Mouse (Mus musculus): Measurements from ENCODE around the gene Mybbp1a. TPM values are rescaled to one million over a fixed set of nuclear protein-coding genes. Genes with fewer than 3 reads are reported as not detected.

Mybbp1a gene
- total and polyA plus RNA-seq, 3 experiments = 174 to 816 (median 245) TPM

- H3K4me2 ChIP-seq (ENCODE audit: insufficient read depth, low read depth, poor library complexity, severe bottlenecking) = no peak overlapping the region
- no peak overlapping the region for H3K27ac ChIP-seq (ENCODE audit: insufficient read depth, low read depth)
- no peak for DNase-seq (ENCODE audit: extremely low read depth)
- H3K4me3 ChIP-seq (replicated peaks in 1 of 3; ENCODE audit: low read depth in 2 of 3, low read length in 2 of 3, poor library complexity in 1 of 3) = no peak overlapping the region
- no peaks in the 10 kb centered on the region for H3K36me3 ChIP-seq (replicated peaks in 1 of 2; ENCODE audit: control insufficient read depth in 1 of 2, insufficient read depth in 1 of 2, low read length in 1 of 2)
- peaks cover 0 to 4% of the 10 kb centered on the region in 2 experiments; a peak in 1 of 4 replicates for H3K4me1 ChIP-seq (ENCODE audit: control insufficient read depth in 1 of 2, insufficient read depth in 2 of 2)
- peaks cover 20% of the 10 kb centered on the region for H3K27me3 ChIP-seq (replicated peaks)
- dilution Hi-C loops (cut with MboI; ENCODE audit: extremely low pct_ligation_motif_present, extremely low pct_unique_long_range_greater_than_20kb, low sequenced_read_pairs) = no loop called here
- TF ChIP-seq RAD21 (IDR thresholded peaks at IDR 0.05; ENCODE audit: low read depth, low read length) (no peak), MAFK (IDR thresholded peaks at IDR 0.05; ENCODE audit: insufficient replicate concordance, low read length) (peak; percentile 90), ZC3H11A (IDR thresholded peaks at IDR 0.05; ENCODE audit: low read depth, low read length) (no peak)
- no peaks in the 10 kb centered on the region for H3K9me3 ChIP-seq (replicated peaks; ENCODE audit: low read length)
- in situ Hi-C loops (cut with MboI; ENCODE audit: low pct_ligation_motif_present, low pct_unique_long_range_greater_than_20kb, low sequenced_read_pairs) = no loop called here
- no peak overlapping the region for H3K9ac ChIP-seq (ENCODE audit: insufficient read depth, low read depth)
- H3K79me2 ChIP-seq (replicated peaks; ENCODE audit: control insufficient read depth, extremely low read depth, insufficient read depth, poor library complexity, severe bottlenecking) = no peaks in the 10 kb centered on the region
Observed at GRCm38 (mm10) chr11:72479499-72479898, 38.3 kb downstream of the Mybbp1a start.

GRCm38 (mm10) chr11:72481313-72481712, 40.2 kb downstream of the Mybbp1a start:
- H3K4me3 ChIP-seq (replicated peaks in 1 of 3; ENCODE audit: low read depth in 2 of 3, low read length in 2 of 3, poor library complexity in 1 of 3) = no peak overlapping the region
- no peak overlapping the region for H3K9ac ChIP-seq (ENCODE audit: insufficient read depth, low read depth)
- peaks cover 37% of the 10 kb centered on the region for H3K27me3 ChIP-seq (replicated peaks)
- no peak overlapping the region for H3K27ac ChIP-seq (ENCODE audit: insufficient read depth, low read depth)
- no peak overlapping the region for H3K4me2 ChIP-seq (ENCODE audit: insufficient read depth, low read depth, poor library complexity, severe bottlenecking)
- no peaks in the 10 kb centered on the region for H3K79me2 ChIP-seq (replicated peaks; ENCODE audit: control insufficient read depth, extremely low read depth, insufficient read depth, poor library complexity, severe bottlenecking)
- TF ChIP-seq TCF12 (IDR thresholded peaks at IDR 0.05; ENCODE audit: low read depth, low read length) (no peak), ZC3H11A (IDR thresholded peaks at IDR 0.05; ENCODE audit: low read depth, low read length) (no peak), ZNF384 (IDR thresholded peaks at IDR 0.05; ENCODE audit: low read depth, low read length) (no peak), POLR2A (IDR thresholded peaks at IDR 0.05; ENCODE audit: low read depth, low read length) (no peak), MAFK (IDR thresholded peaks at IDR 0.05; ENCODE audit: insufficient replicate concordance, low read length) (no peak), CTCF (conservative IDR thresholded peaks at IDR 0.05 in 1 of 2, IDR thresholded peaks at IDR 0.05 in 1 of 2; ENCODE audit: low read depth in 2 of 2, low read length in 2 of 2) (no peak), ETS1 (conservative IDR thresholded peaks at IDR 0.05; ENCODE audit: low read depth, low read length) (no peak), MAZ (IDR thresholded peaks at IDR 0.05; ENCODE audit: low read depth, low read length) (no peak), SMC3 (IDR thresholded peaks at IDR 0.05; ENCODE audit: low read depth, low read length) (no peak), NRF1 (IDR thresholded peaks at IDR 0.05; ENCODE audit: low read depth, low read length) (no peak)
- H3K36me3 ChIP-seq (replicated peaks in 1 of 2; ENCODE audit: control insufficient read depth in 1 of 2, insufficient read depth in 1 of 2, low read length in 1 of 2) = no peaks in the 10 kb centered on the region
- peaks cover 0 to 7% of the 10 kb centered on the region in 2 experiments; a peak in 1 of 4 replicates for H3K4me1 ChIP-seq (ENCODE audit: control insufficient read depth in 1 of 2, insufficient read depth in 2 of 2)
- no peaks in the 10 kb centered on the region for H3K9me3 ChIP-seq (replicated peaks; ENCODE audit: low read length)
- dilution Hi-C loops (cut with MboI; ENCODE audit: extremely low pct_ligation_motif_present, extremely low pct_unique_long_range_greater_than_20kb, low sequenced_read_pairs) (no loop called here), in situ Hi-C loops (cut with MboI; ENCODE audit: low pct_ligation_motif_present, low pct_unique_long_range_greater_than_20kb, low sequenced_read_pairs) (no loop called here)
- DNase-seq (ENCODE audit: extremely low read depth) = no peak

GRCm38 (mm10) chr11:72481952-72482351, 40.8 kb downstream of the Mybbp1a start:
- dilution Hi-C loops (cut with MboI; ENCODE audit: extremely low pct_ligation_motif_present, extremely low pct_unique_long_range_greater_than_20kb, low sequenced_read_pairs) = no loop called here
- no peak overlapping the region for H3K4me3 ChIP-seq (replicated peaks in 1 of 3; ENCODE audit: low read depth in 2 of 3, low read length in 2 of 3, poor library complexity in 1 of 3)
- peaks cover 44% of the 10 kb centered on the region for H3K27me3 ChIP-seq (replicated peaks)
- H3K9me3 ChIP-seq (replicated peaks; ENCODE audit: low read length) = no peaks in the 10 kb centered on the region
- no peaks in the 10 kb centered on the region for H3K36me3 ChIP-seq (replicated peaks in 1 of 2; ENCODE audit: control insufficient read depth in 1 of 2, insufficient read depth in 1 of 2, low read length in 1 of 2)
- H3K4me1 ChIP-seq (ENCODE audit: control insufficient read depth in 1 of 2, insufficient read depth in 2 of 2) = peaks cover 0 to 7% of the 10 kb centered on the region in 2 experiments; a peak in 1 of 4 replicates
- no peak for DNase-seq (ENCODE audit: extremely low read depth)
- no peak for TF ChIP-seq ZMIZ1 (IDR thresholded peaks at IDR 0.05; ENCODE audit: low read depth, low read length)
- no peak for TF ChIP-seq E2F4 (IDR thresholded peaks at IDR 0.05; ENCODE audit: insufficient replicate concordance, low read depth, low read length)
- TF ChIP-seq UBTF (IDR thresholded peaks at IDR 0.05; ENCODE audit: low read depth, low read length) = no peak
- no peak for TF ChIP-seq USF1 (IDR thresholded peaks at IDR 0.05; ENCODE audit: low read depth, low read length)
- TF ChIP-seq TBP (conservative IDR thresholded peaks at IDR 0.05; ENCODE audit: low read depth, low read length) = no peak
- no peak for TF ChIP-seq EP300 (IDR thresholded peaks at IDR 0.05; ENCODE audit: low read length)
- TF ChIP-seq PAX5 (IDR thresholded peaks at IDR 0.05; ENCODE audit: low read length) = no peak
- TF ChIP-seq POLR2A (IDR thresholded peaks at IDR 0.05; ENCODE audit: low read depth, low read length) = no peak
- TF ChIP-seq RCOR1 (conservative IDR thresholded peaks at IDR 0.05; ENCODE audit: low read depth, low read length) = no peak
- no peak for TF ChIP-seq HCFC1 (IDR thresholded peaks at IDR 0.05; ENCODE audit: low read depth, low read length)
- TF ChIP-seq KAT2A (IDR thresholded peaks at IDR 0.05; ENCODE audit: insufficient replicate concordance, low read length) = no peak
- no peak for TF ChIP-seq CHD2 (IDR thresholded peaks at IDR 0.05; ENCODE audit: low read length)
- no peak for TF ChIP-seq ZNF384 (IDR thresholded peaks at IDR 0.05; ENCODE audit: low read depth, low read length)
- no peak for TF ChIP-seq NRF1 (IDR thresholded peaks at IDR 0.05; ENCODE audit: low read depth, low read length)
- TF ChIP-seq JUN (IDR thresholded peaks at IDR 0.05; ENCODE audit: insufficient read depth, low read depth, low read length) = no peak
- TF ChIP-seq MEF2A (IDR thresholded peaks at IDR 0.05; ENCODE audit: borderline replicate concordance, low read depth, low read length) = no peak
- no peak overlapping the region for H3K9ac ChIP-seq (ENCODE audit: insufficient read depth, low read depth)
- no peak overlapping the region for H3K4me2 ChIP-seq (ENCODE audit: insufficient read depth, low read depth, poor library complexity, severe bottlenecking)
- in situ Hi-C loops (cut with MboI; ENCODE audit: low pct_ligation_motif_present, low pct_unique_long_range_greater_than_20kb, low sequenced_read_pairs) = no loop called here
- H3K79me2 ChIP-seq (replicated peaks; ENCODE audit: control insufficient read depth, extremely low read depth, insufficient read depth, poor library complexity, severe bottlenecking) = no peaks in the 10 kb centered on the region
- H3K27ac ChIP-seq (ENCODE audit: insufficient read depth, low read depth) = no peak overlapping the region

Measured in CH12.LX (cell line).